ENCODE assay signal across 19 mouse cellular contexts in genomic region chr5:119844366-119844765, GRCm38 (mm10). TPM values are rescaled to one million over a fixed set of nuclear protein-coding genes. Genes with fewer than 3 reads are reported as not detected.
DNase-seq lines count a peak whose midpoint lies in the region; ATAC-seq and TF ChIP-seq lines count a peak whose summit lies in the region.
"Had no signal": no experiment of that assay in that cellular context is flagged by ENCODE, and none has a peak within 500 bp of the region (broad histone marks: within the 10 kb centered on the region; RNA-seq: fewer than 3 reads in every experiment).

No protein-coding gene starts in this region.

- DNase-seq in heart, adult 11 months: peak; percentile 82
- DNase-seq in heart, postnatal 10 days: no peak
- no peak for DNase-seq in heart, postnatal 0 days (ENCODE audit: low spot score)
- no peak for DNase-seq in heart, postnatal 25 days (ENCODE audit: low spot score)
- peak; percentile 39 for DNase-seq in retina, embryonic 14.5 days (ENCODE audit: low spot score)
- no peak for DNase-seq in retina, postnatal 1 day
- DNase-seq: cerebellum, adult 9-11 months; liver, embryonic 13.5 days; lung, postnatal 36 days had no signal

- H3K9me3 ChIP-seq in heart, postnatal 0 days (replicated peaks; ENCODE audit: control insufficient read depth, low read length): no peaks in the 10 kb centered on the region
- no peaks in the 10 kb centered on the region for H3K9me3 ChIP-seq in intestine, embryonic 15.5 days
- H3K9me3 ChIP-seq: embryonic facial prominence, embryonic 12.5 days; hindbrain, embryonic 13.5 days; kidney, embryonic 15.5 days; liver, embryonic 13.5 days had no signal

- peaks cover 23% of the 10 kb centered on the region for H3K4me1 ChIP-seq in heart, postnatal 0 days (ENCODE audit: control insufficient read depth, insufficient read depth)
- H3K4me1 ChIP-seq in intestine, embryonic 15.5 days (replicated peaks): peaks cover 6% of the 10 kb centered on the region; the same call in 1 of the 2 replicates

- no peak overlapping the region for H3K9ac ChIP-seq in heart, postnatal 0 days (replicated peaks; ENCODE audit: low read depth, low read length)
- H3K9ac ChIP-seq in intestine, embryonic 15.5 days: no peak overlapping the region
- H3K9ac ChIP-seq: embryonic facial prominence, embryonic 12.5 days; forebrain, postnatal 0 days; hindbrain, embryonic 13.5 days; kidney, embryonic 15.5 days; liver, embryonic 13.5 days had no signal

- intact Hi-C loops in heart, postnatal 10 days (cut with DNase I): no loop called here
- intact Hi-C loops in heart, postnatal 25 days (cut with DNase I): loop anchor here (5.0 kb wide), 1 partner anchor 33 kb away; no protein-coding TSS in a partner anchor

- TF ChIP-seq CTCF in heart, postnatal 0 days (IDR thresholded peaks at IDR 0.05; ENCODE audit: low read depth): no peak

- H3K36me3 ChIP-seq in heart, postnatal 0 days (replicated peaks; ENCODE audit: control insufficient read depth, insufficient read depth, low read length): peaks cover 23% of the 10 kb centered on the region
- H3K36me3 ChIP-seq in intestine, embryonic 15.5 days: no peaks in the 10 kb centered on the region
- H3K36me3 ChIP-seq: embryonic facial prominence, embryonic 12.5 days; hindbrain, embryonic 13.5 days; kidney, embryonic 15.5 days; liver, embryonic 13.5 days had no signal

- H3K27me3 ChIP-seq in heart, postnatal 0 days (ENCODE audit: control insufficient read depth, insufficient read depth, low read length): peaks cover 16% of the 10 kb centered on the region
- peaks cover 74% of the 10 kb centered on the region for H3K27me3 ChIP-seq in intestine, embryonic 15.5 days (replicated peaks)

- no peak overlapping the region for H3K4me3 ChIP-seq in heart, postnatal 0 days (ENCODE audit: low read depth, low read length)
- no peak overlapping the region for H3K4me3 ChIP-seq in intestine, embryonic 15.5 days (replicated peaks)
- H3K4me3 ChIP-seq: liver, embryonic 13.5 days had no signal

- 0 out of 2 replicates have a peak overlapping the region, but pooled peaks have one; percentile 32 for H3K27ac ChIP-seq in heart, postnatal 0 days (ENCODE audit: low read depth)
- H3K27ac ChIP-seq in intestine, embryonic 15.5 days: no peak overlapping the region
- H3K27ac ChIP-seq: embryonic facial prominence, embryonic 12.5 days; hindbrain, embryonic 13.5 days; kidney, embryonic 15.5 days; liver, embryonic 13.5 days had no signal

- no peak overlapping the region; the same call in 1 of the 2 replicates for H3K4me2 ChIP-seq in heart, postnatal 0 days (ENCODE audit: low read depth, low read length)
- no peak overlapping the region for H3K4me2 ChIP-seq in intestine, embryonic 15.5 days (replicated peaks)
- H3K4me2 ChIP-seq: liver, embryonic 13.5 days had no signal

- WGBS in heart, postnatal 0 days: 33% methylated on average over 5 of the region's 5 CpGs
- 3% methylated on average over 5 of the region's 5 CpGs for WGBS in intestine, embryonic 15.5 days

- TF ChIP-seq EP300 in heart, postnatal 0 days (IDR thresholded peaks at IDR 0.05; ENCODE audit: low read depth): no peak

- ATAC-seq in heart, postnatal 0 days (ENCODE audit: insufficient read depth, low read depth): no peak
- no peak for ATAC-seq in intestine, embryonic 15.5 days
- ATAC-seq in frontal cortex, adult (ENCODE audit: low TSS enrichment): no peak
- ATAC-seq: forebrain, postnatal 0 days had no signal

RNA-seq across cellular contexts. Expression of gene Tbx5, which starts 11.9 kb away (rescaled TPM):
- total RNA-seq in heart, postnatal 10 days (2021): 10 to 100 TPM; 28.0 to 32.2 TPM
- total RNA-seq in heart, postnatal 0 days (2014; rRNA removed; ENCODE audit: low replicate concordance): 17.3 and 22.8 TPM in 2 replicates
- 29.2 and 31.1 TPM in 2 replicates for polyA plus RNA-seq in heart, postnatal 0 days (2015; fragmentation: Nextera tagmentation; extraction: Ambion mirVana)
- total RNA-seq in heart, postnatal 25 days (2021): 10 to 100 TPM; 29.0 to 33.6 TPM
- 0.13 TPM in 1 of 2 replicates, not detected in the other for polyA plus RNA-seq in intestine, embryonic 15.5 days (2015; fragmentation: Nextera tagmentation; extraction: Ambion mirVana)
- total RNA-seq: layer of hippocampus, postnatal 25 days; left cerebral cortex, postnatal 14 days had no signal
- polyA plus RNA-seq: forebrain, postnatal 0 days; hindbrain, embryonic 13.5 days; intestine, embryonic 16.5 days; large intestine, adult 2 months had no signal

Comparison
In these comparisons a context has a peak if more than half of its experiments do, and no peak if none do; other contexts are left out.
1. DNase-seq: peak in heart, adult 11 months (single experiment) and retina, embryonic 14.5 days (single experiment); none in heart, postnatal 10 days (0 of 2), heart, postnatal 0 days (single experiment), heart, postnatal 25 days (single experiment) and retina, postnatal 1 day (single experiment).